Mouse (Mus musculus): ENCODE results near the gene Dbh.

- TF ChIP-seq GATA1 (IDR thresholded peaks at IDR 0.05; ENCODE audit: borderline replicate concordance, low read length) (no peak), FLI1 (IDR thresholded peaks at IDR 0.05; ENCODE audit: low read length) (no peak)
Observed at GRCm38 (mm10) chr2:27154466-27155185, 10.4 kb upstream of the Dbh start.
